Mouse (Mus musculus) hindbrain, embryonic 14.5 days (tissue): ENCODE measurements around the gene Tph2. TPM values are rescaled to one million over a fixed set of nuclear protein-coding genes. Genes with fewer than 3 reads are reported as not detected.

Source experiments
- ATAC-seq: fragments of 200-750 bp; cut with Nextera tagmentation; 2 replicates; pipeline ENCODE4 v1.8.0; 2017; ENCODE audit warnings: moderate number of reproducible peaks, mild to moderate bottlenecking, moderate TSS enrichment, moderate library complexity; ENCODE audit not compliant: low FRiP score
- DNase-seq: peaks from one replicate; pipeline ENCODE4 v3.0.0-alpha.2; 2015; ENCODE audit warnings: low spot score
- H3K27ac ChIP-seq: fragments of 300-500 bp; sonication (generic); 2 replicates; pipeline ENCODE4 v1.5.1; 2014; ENCODE audit warnings: mild to moderate bottlenecking, moderate library complexity
- H3K27me3 ChIP-seq: fragments of 300-500 bp; sonication (generic); 2 replicates; pipeline ENCODE4 v1.6.1; 2014; ENCODE audit warnings: mild to moderate bottlenecking, low read length, mixed read lengths; ENCODE audit not compliant: control insufficient read depth, insufficient read depth
- H3K36me3 ChIP-seq: fragments of 300-500 bp; sonication (generic); replicated peaks from 2 replicates; pipeline ENCODE4 v1.6.1; 2014; ENCODE audit not compliant: control insufficient read depth, insufficient read depth
- H3K4me1 ChIP-seq: fragments of 300-500 bp; sonication (generic); replicated peaks from 2 replicates; pipeline ENCODE4 v1.6.1; 2014; ENCODE audit warnings: antibody characterized with exemption, low read length, mixed read lengths; ENCODE audit not compliant: control insufficient read depth, insufficient read depth
- H3K4me2 ChIP-seq: fragments of 300-500 bp; sonication (generic); replicated peaks from 2 replicates; pipeline ENCODE4 v1.6.1; 2014; ENCODE audit warnings: mild to moderate bottlenecking, moderate library complexity
- H3K4me3 ChIP-seq: fragments of 300-500 bp; sonication (generic); replicated peaks from 2 replicates; pipeline ENCODE4 v1.5.1; 2014; ENCODE audit warnings: mild to moderate bottlenecking, low read length
- H3K9ac ChIP-seq: fragments of 300-500 bp; sonication (generic); 2 replicates; pipeline ENCODE4 v1.6.1; 2014
- H3K9me3 ChIP-seq: fragments of 300-500 bp; sonication (generic); 2 replicates; pipeline ENCODE4 v1.6.1; 2016; ENCODE audit warnings: low read length; ENCODE audit not compliant: control insufficient read depth
- WGBS: fragments of 180-500 bp; shearing (Covaris S2); extraction: QIAGEN DNeasy Blood & Tissue Kit; methylation state at CpG from one replicate; pipeline ENCODE4 v1.1.7; 2014; 5-methylcytosine and 5-hydroxymethylcytosine counted together
- polyA plus RNA-seq: library from polyadenylated mRNA; unstranded; fragments of >200 nt; fragmentation: Nextera tagmentation; extraction: Ambion mirVana; gene quantifications from 2 replicates; pipeline ENCODE4 v1.2.1, GENCODE M21; 2014

The Tph2 gene
- polyA plus RNA-seq, 1 experiment from 2014 or later: 6.7 TPM

- Histone ChIP-seq H3K36me3 (no peaks in the 10 kb centered on the region), H3K9ac (no peak overlapping the region), H3K4me2 (no peak overlapping the region), H3K27me3 (no peaks in the 10 kb centered on the region), H3K27ac (no peak overlapping the region), H3K4me1 (no peaks in the 10 kb centered on the region), H3K9me3 (no peaks in the 10 kb centered on the region), H3K4me3 (no peak overlapping the region)
- 67% methylated on average over 5 of the region's 5 CpGs for WGBS
- peak; percentile 55 for DNase-seq
- no peak for ATAC-seq
These were observed 37.5 kb downstream of the Tph2 start for GRCm38 (mm10) chr10:115147308-115147707.

- no peak overlapping the region for H3K4me2 ChIP-seq
- H3K4me1 ChIP-seq: no peaks in the 10 kb centered on the region
- 76% methylated on average over 8 of the region's 8 CpGs for WGBS
- H3K4me3 ChIP-seq: no peak overlapping the region
- H3K27me3 ChIP-seq: no peaks in the 10 kb centered on the region
- DNase-seq (no peak), ATAC-seq (no peak)
- no peaks in the 10 kb centered on the region for H3K9me3 ChIP-seq
- no peaks in the 10 kb centered on the region for H3K36me3 ChIP-seq
- H3K27ac ChIP-seq: no peak overlapping the region
- H3K9ac ChIP-seq: no peak overlapping the region
These were observed 38.4 kb downstream of the Tph2 start for GRCm38 (mm10) chr10:115146257-115146898.

GRCm38 (mm10) chr10:115144542-115144941 lies 40.3 kb downstream of the Tph2 start:
- no peak overlapping the region for H3K9ac ChIP-seq
- no peaks in the 10 kb centered on the region for H3K9me3 ChIP-seq
- H3K27ac ChIP-seq: no peak overlapping the region
- ATAC-seq: peak; percentile 21; the same call in 1 of the 2 replicates
- H3K4me3 ChIP-seq: no peak overlapping the region
- H3K27me3 ChIP-seq: no peaks in the 10 kb centered on the region
- no peak for DNase-seq
- WGBS: 27% methylated on average over 5 of the region's 5 CpGs
- H3K4me1 ChIP-seq: no peaks in the 10 kb centered on the region
- no peak overlapping the region for H3K4me2 ChIP-seq
- H3K36me3 ChIP-seq: no peaks in the 10 kb centered on the region

GRCm38 (mm10) chr10:115143641-115144040 lies 41.2 kb downstream of the Tph2 start:
- DNase-seq (no peak), ATAC-seq (no peak)
- Histone ChIP-seq H3K9me3 (no peaks in the 10 kb centered on the region), H3K27me3 (no peaks in the 10 kb centered on the region), H3K4me3 (no peak overlapping the region), H3K4me1 (no peaks in the 10 kb centered on the region), H3K36me3 (no peaks in the 10 kb centered on the region), H3K27ac (no peak overlapping the region), H3K4me2 (no peak overlapping the region), H3K9ac (no peak overlapping the region)
- 55% methylated on average over 6 of the region's 6 CpGs for WGBS

GRCm38 (mm10) chr10:115137016-115137415 lies 47.8 kb downstream of the Tph2 start:
- H3K27ac ChIP-seq: no peak overlapping the region
- H3K4me2 ChIP-seq: no peak overlapping the region
- no peaks in the 10 kb centered on the region for H3K4me1 ChIP-seq
- H3K9ac ChIP-seq: no peak overlapping the region
- no peaks in the 10 kb centered on the region for H3K27me3 ChIP-seq
- DNase-seq (no peak), ATAC-seq (no peak)
- H3K9me3 ChIP-seq: no peaks in the 10 kb centered on the region
- no peaks in the 10 kb centered on the region for H3K36me3 ChIP-seq
- H3K4me3 ChIP-seq: no peak overlapping the region
- WGBS: 80% methylated on average over 7 of the region's 7 CpGs

GRCm38 (mm10) chr10:115127907-115128306 lies 56.9 kb downstream of the Tph2 start:
- WGBS: 52% methylated on average over 1 of the region's 1 CpGs
- ATAC-seq: no peak

GRCm38 (mm10) chr10:115125550-115125949 lies 59.3 kb downstream of the Tph2 start:
- ATAC-seq: no peak
- Histone ChIP-seq H3K9ac (no peak overlapping the region), H3K4me2 (peak overlapping the region; percentile 12), H3K9me3 (no peaks in the 10 kb centered on the region), H3K27ac (no peak overlapping the region), H3K4me1 (no peaks in the 10 kb centered on the region), H3K4me3 (no peak overlapping the region), H3K36me3 (no peaks in the 10 kb centered on the region), H3K27me3 (no peaks in the 10 kb centered on the region)
- DNase-seq: no peak
- WGBS: 51% methylated on average over 5 of the region's 5 CpGs

More at GRCm38 (mm10) chr10:115127907-115128306, 56.9 kb downstream of the Tph2 start:
- Histone ChIP-seq H3K4me2 (no peak overlapping the region), H3K27ac (no peak overlapping the region), H3K4me3 (no peak overlapping the region), H3K9ac (no peak overlapping the region), H3K4me1 (no peaks in the 10 kb centered on the region), H3K9me3 (no peaks in the 10 kb centered on the region), H3K36me3 (no peaks in the 10 kb centered on the region), H3K27me3 (no peaks in the 10 kb centered on the region)
- no peak for DNase-seq

- DNase-seq: no peak
- no peak overlapping the region for H3K4me3 ChIP-seq
- H3K9ac ChIP-seq: no peak overlapping the region
- peak; percentile 17; the same call in 1 of the 2 replicates for ATAC-seq
- H3K4me2 ChIP-seq: no peak overlapping the region
- no peaks in the 10 kb centered on the region for H3K9me3 ChIP-seq
- no peaks in the 10 kb centered on the region for H3K27me3 ChIP-seq
- no peak overlapping the region for H3K27ac ChIP-seq
- no peaks in the 10 kb centered on the region for H3K36me3 ChIP-seq
- H3K4me1 ChIP-seq: no peaks in the 10 kb centered on the region
- WGBS: 74% methylated on average over 5 of the region's 5 CpGs
These were observed 59.8 kb downstream of the Tph2 start for GRCm38 (mm10) chr10:115125027-115125426.

- Histone ChIP-seq H3K36me3 (no peaks in the 10 kb centered on the region), H3K4me2 (no peak overlapping the region), H3K9me3 (no peaks in the 10 kb centered on the region), H3K4me1 (no peaks in the 10 kb centered on the region; the same call in 1 of the 2 replicates), H3K27ac (no peak overlapping the region), H3K27me3 (no peaks in the 10 kb centered on the region), H3K9ac (no peak overlapping the region), H3K4me3 (no peak overlapping the region)
- 75% methylated on average over 16 of the region's 16 CpGs for WGBS
- DNase-seq (no peak), ATAC-seq (no peak)
These were observed 76.9 kb downstream of the Tph2 start for GRCm38 (mm10) chr10:115107666-115108540.
